Mouse (Mus musculus) telencephalon, adult 2 months (tissue): Measurements from ENCODE around the gene Fat3.

Experiments
- DNase-seq: peaks from one replicate; pipeline ENCODE4 v3.0.0-alpha.2; 2011; ENCODE audit warnings: low read depth, low spot score

Fat3 gene

DNA sequence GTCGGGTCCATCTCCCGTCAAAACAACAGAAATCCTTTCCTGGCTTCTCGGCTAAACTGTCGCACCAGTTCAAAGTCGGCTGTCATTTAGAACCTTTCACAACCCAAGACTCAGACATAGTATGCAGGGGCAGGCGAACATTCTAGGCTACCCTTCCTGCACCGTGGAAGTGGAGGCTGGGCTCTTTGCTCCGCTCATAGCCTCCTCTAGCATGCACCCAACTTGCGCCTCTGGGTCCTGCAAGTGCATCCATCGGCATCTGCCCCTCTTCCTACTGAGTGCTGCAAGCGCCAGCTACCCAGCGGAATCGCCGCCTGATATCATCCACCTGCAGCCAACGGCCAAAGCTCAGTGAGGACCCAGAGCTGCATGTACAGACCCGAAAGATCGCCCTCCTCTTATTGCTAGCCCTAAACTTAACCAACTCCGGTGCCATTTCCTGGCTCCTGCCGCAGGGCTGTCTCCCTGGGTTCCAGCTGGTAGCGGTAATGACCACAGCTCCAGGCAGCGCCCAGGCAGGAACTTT, at the start of gene Fat3:
Fat3 (minus strand) TSS at position 100 of the 526 bp plus-strand sequence.
- DNase-seq = peak; percentile 26

- no peak for DNase-seq
These were observed 31.8 kb upstream of the Fat3 start for GRCm38 (mm10) chr9:16532884-16533283.

GRCm38 (mm10) chr9:16517543-16517942, 16.5 kb upstream of the Fat3 start:
- no peak for DNase-seq

DNA sequence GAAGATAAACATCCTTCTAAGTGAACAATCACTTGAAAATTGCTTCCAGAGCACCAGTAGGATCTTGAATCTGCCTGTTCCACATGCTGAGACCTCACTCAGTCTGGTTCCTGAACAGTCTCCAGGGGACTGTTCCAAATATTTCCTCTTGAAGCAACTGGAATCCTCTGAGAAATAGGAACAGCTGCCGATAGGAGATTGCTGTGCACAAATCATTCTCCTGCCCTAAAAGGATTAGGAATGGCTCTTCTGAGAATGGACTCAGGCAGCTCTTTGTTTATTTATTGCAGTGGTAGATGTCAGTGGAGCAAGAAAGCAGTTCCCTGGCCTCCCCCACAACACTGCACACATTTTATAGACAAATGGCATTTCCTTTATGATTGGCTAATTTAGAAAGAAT, 10.9 kb upstream of the Fat3 start:
- no peak for DNase-seq

DNA sequence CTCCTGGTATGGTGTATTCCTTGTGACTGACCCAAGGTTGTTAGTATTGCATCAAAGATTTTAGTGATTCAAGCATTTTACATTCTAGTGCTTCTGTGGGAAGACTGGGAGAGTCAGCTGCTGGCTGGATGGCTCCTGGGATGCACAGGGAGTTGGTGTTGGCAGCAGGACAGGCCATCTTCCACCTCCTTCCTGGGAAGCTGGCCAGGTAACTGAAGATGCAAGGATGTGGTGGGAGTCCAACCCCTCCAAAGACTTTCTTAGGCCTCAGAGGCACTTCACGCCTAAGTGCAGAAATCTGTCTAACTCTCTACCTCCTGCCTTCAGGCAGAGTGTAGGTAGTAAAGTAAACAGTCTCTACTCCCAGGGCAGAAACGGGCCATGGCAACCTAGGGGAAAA, 2.7 kb upstream of the Fat3 start:
- peak; percentile 38 for DNase-seq

DNA sequence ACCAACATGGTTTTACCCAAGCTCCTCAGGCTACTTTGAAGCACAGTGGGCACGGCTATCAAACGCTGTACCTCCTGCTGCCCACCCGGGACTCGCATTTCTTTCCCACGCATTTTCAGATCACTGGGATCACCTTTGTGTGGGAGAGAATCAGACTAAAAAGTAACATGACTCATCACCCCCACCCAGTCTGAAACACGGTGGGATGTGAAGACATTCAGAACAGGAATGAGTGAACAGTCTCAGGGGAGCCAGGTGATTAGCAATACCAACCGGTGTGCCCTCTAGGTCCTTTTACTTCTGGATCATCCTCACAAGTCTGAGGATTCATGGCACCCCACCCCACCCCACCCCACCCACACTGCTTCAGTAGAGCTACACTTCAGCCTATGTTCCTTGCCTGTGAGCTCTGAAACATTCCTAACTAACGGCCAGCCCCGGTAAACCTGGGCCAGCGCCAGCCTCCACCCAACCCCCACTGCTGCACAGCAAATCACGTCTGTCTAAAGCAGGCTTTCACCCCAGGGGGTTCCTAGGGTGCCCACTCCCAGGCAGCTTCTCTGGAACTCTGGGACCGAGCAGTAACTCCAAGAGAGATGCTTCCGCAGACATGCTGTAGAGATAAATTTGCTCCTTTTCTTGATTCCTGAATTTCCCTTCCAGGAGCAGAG, 1.7 kb upstream of the Fat3 start:
- peak; percentile 26 for DNase-seq

GRCm38 (mm10) chr9:16501990-16502672, 1.0 kb upstream of the Fat3 start:
- peak; percentile 65 for DNase-seq

- peak; percentile 40 for DNase-seq
These were observed 501 bp downstream of the Fat3 start for GRCm38 (mm10) chr9:16500382-16501185.

DNA sequence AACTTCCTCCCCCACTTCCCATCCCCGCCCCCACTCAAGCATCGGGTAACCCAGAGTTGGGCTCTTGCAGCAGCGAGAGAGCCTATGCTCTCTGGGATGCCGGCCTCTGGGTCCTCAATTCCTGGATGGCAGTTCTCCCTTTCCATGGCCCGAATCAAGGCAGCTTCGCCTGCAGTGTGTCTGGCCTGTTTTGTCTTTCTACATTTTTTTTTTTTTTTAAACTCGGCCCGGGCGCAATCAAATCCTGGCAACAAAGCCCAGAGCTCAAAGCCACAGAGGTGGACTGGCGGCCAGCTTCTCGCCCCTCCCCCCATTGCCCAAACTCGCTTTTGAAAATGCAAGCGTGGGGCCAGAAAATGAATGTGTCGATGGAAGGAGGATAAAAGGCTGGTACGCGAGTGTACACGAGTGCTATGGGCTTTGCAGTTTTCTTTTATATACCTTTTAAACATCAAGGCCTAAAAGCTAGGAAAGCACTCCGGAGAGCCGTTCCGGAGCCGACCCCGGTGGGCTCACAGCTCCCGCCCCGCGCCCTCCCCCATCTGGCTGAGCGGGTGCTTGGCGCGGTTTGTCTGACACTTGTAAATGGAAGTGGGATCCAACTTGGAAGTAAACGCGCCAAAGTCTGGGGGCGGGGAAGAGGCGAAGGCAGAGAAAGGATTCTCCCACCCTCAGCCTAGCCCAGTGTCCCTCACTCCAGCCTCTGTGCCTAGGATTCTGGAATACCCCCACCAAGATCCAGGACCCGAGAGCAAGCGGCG, 1.3 kb downstream of the Fat3 start:
- peak; percentile 32 for DNase-seq

DNA sequence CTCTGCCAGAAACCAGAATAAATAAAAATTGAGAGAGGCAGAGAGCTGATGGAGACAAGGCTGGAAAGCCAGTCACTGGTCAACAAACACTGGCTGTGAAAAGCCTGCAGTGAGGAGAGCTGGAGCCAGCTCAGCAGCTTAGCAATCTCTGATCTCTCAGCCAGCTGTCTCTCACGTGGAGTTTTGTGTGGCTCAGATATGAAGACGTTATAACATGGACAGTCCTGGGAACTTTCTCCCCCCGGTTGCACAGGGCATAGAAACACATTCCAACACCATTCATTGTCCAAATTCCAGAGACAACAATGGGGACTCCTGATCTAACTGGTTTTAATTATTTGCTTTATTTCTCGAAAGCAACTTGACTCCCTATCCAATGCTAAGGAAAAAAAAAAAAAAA, 2.2 kb downstream of the Fat3 start:
- DNase-seq = no peak

DNA sequence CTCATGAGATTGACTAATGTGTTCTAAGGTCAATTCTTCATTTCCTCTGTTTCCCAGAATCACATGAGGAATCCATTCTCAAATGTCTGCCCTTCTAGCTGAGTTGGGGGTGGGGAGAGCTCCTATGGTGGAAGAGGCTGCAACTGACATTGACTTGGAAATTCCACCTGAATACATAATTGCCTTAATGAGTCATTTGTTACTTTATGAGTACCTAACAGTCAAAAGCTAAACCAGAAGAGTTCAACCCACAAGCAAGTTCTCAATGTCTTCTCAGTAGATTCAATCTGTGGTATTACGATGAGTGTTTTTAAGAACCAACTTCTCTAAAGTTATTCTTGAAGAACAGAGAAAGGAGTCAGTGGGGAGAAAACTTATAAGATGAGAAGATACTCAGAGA, 3.7 kb downstream of the Fat3 start:
- DNase-seq = no peak

- no peak for DNase-seq
These were observed 4.8 kb downstream of the Fat3 start for GRCm38 (mm10) chr9:16496331-16496730.

DNA sequence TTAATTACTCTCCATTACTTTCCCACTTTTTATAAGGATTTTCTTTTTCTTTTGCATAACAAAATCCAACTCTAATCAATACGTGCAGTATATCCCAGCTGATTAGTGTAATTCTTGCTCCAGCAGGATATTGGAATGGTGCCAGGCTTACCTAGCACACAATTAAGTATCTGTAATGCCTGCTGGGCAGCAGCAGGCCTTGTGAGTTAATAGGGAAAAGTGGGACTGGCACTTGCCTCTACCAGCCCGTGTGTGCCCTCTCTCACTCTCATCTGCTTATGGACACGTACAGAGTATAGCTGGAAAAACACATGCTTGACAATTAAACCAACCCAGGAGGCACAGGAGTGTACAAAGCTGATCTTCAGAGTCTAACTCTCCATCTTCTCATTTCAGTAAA, 11.4 kb downstream of the Fat3 start:
- DNase-seq = no peak

DNA sequence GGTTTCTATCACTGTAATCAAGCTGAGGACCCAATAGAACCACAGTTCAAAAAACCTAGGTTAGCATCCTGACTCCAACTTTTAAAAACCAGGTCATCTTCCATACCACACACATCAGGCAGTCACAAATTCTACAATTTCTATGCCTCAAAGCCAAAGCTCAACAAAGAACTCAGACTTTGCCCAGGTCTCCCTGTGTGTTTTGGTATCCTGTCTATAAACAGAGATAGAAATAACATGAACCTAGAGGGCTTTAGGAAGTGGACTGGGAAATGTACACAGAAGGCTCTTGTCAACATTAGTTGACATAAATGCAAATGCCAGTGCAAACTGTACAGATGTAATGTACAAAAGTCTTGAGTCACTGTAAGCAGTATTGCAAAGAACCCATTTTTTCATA, 13.5 kb downstream of the Fat3 start:
- DNase-seq = no peak

- no peak for DNase-seq
These were observed 14.9 kb downstream of the Fat3 start for GRCm38 (mm10) chr9:16486229-16486628.

- DNase-seq = no peak
These were observed 15.9 kb downstream of the Fat3 start for GRCm38 (mm10) chr9:16485173-16485572.

DNA sequence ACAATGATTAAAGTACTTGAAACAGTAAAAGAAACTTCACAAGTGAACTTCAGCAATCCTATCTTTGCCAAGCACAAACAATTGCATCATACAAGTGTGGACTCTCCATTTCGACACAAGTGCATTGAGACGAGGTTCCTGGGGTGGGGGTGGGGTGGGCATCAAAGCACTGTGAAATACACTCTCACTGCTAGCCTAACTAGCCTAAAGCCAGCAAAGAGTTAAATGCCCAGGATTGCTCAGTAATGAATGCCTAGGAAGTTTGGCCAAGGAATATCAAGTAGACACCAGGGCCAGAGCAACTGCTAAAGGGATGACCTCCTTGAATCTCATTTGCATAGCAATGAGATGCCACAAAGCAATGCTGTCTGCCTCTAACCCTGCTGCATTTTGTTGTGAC, 16.3 kb downstream of the Fat3 start:
- no peak for DNase-seq

DNA sequence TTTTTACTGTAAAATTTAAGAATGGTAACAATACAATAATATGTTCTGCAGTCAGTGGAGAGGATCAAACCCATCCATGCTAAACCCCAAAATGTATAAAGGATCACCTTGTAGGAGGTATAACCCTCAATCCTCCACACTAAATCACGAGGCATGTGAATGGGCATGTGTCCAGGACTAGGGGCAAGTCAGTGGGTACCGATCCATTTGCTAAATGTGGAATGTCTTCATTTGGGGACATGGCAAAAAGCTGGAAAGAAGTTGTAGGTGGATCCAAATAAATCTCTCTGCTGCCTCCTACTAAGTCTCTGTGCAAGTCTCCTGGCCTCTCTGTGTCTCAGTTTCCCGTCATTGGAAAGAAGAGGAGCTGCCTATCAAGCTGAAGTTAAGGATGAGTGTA, 39.6 kb downstream of the Fat3 start:
- peak; percentile 18 for DNase-seq

GRCm38 (mm10) chr9:16460591-16460990, 40.5 kb downstream of the Fat3 start:
- DNase-seq = no peak

GRCm38 (mm10) chr9:16441930-16442329, 59.2 kb downstream of the Fat3 start:
- no peak for DNase-seq

DNA sequence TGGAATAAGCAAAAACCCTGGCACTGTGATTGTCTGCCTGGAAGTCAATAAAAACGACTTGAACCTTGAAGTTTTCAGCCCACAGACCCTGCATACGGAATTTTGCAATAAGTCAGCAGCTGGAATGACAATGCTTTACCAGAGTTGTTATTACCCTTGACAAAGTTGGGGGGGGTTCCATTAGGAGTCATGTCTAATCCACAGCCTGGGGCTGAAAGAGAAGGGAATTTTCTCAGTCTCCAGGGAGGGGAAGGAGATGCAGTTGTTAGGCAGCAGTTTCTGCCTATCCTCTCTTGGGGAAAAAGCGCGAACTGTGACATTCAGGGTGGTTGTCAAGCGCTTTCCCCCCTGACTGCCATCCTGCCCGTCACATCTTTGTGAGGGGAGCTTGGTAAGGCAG, 60.4 kb downstream of the Fat3 start:
- no peak for DNase-seq

DNA sequence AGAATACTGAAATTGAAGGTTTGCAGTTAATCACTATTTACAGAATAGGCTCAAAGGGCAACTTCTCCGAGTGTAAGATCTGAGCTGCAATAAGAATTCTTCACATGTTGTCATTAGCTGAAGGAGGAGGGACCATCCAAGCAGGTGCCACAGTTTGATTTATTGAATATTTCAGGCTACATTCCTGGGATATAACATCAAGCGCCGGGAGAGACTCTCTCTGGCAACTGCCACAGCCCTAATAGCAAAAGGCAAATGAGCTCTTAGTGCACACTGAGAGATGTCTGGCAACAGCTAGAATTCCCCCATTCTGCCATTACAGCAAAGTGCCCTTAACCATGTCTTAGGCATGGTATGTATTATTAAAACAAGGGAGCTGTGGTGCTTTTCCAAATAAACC, 61.1 kb downstream of the Fat3 start:
- no peak for DNase-seq
